Mouse (Mus musculus): Measurements from ENCODE around the gene Vmn1r188. TPM values are rescaled to one million over a fixed set of nuclear protein-coding genes. Genes with fewer than 3 reads are reported as not detected.
"Not testable (repeated sequence)": the region's sequence is repeated elsewhere in the genome, so short reads cannot be mapped to it uniquely, and the experiment has no call there.

Vmn1r188 gene
- not detected in 2 replicates for polyA plus RNA-seq (2012; rRNA removed)

DNA sequence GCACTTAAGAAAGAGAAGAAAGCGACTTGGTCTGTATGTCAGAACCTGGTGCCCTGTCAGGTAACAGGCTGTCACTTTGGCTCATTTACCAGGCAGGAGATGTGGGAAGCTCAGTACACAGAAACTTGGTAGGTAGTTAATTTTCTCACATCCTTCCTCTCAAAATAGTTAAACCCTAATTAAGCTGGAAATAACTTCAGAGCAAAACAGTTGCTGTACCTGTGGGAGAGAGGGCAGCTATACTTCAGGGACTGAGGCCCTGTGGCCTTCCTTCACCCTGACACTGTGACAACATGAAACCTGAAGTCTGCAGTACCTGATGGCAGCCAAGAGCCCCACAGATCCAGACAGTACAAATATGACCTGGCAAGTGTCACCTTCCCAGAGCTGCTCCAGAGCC is at the start of gene Vmn1r188:
Gene Vmn1r188 (plus strand): TSS at position 301 of the 400 bp plus-strand sequence.
- H3K4me1 ChIP-seq (ENCODE audit: control insufficient read depth, insufficient read depth, low read length); H3K27ac ChIP-seq (ENCODE audit: insufficient read depth, low read length); H3K4me3 ChIP-seq (ENCODE audit: insufficient read depth, low read length): not testable (repeated sequence)

DNA sequence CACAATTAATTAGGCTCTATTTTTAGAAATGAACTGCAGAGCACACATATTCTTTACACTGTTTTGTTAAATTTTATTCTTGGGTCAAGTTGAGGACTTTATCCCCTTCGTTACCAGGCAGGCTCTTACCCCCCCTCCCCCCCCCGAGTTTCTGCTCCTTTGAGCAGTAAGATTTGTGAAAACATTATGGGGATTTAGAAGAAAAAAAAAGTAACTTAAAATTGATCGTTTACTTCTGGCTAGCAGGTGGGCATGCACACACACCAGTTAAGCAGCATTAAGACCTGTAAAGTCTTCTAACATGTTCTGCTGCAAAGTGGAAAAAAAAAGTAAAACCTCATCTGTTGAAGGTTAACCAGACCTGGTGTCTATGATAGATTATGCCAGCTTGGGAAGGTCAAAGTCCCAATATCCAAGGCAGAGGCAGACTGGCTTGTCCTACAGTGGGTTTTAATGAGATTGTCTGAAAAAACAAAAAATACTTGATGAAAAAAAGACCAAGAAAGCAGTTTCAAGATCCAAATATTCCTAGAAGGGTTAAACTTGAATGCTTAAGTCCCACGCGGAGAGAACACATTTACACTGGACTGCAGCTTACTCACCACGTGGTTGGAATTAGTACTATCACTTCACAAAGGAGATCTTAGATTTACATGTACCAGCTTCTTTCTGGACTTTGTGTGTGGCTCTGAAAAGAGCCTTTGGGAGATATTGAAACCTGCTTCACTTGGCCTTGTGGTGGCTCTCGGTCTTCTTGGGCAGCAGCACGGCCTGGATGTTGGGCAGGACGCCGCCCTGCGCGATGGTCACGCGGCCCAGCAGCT is 49.6 kb upstream of the Vmn1r188 start:
- H3K4me3 ChIP-seq (ENCODE audit: insufficient read depth, low read length): no peak overlapping the region
- no peak for TF ChIP-seq CTCF (IDR thresholded peaks at IDR 0.05; ENCODE audit: extremely low read depth, insufficient read depth, low read length)
- no peak for TF ChIP-seq POLR2A (IDR thresholded peaks at IDR 0.05; ENCODE audit: extremely low read depth, insufficient read depth, low read length)
- H3K4me1 ChIP-seq (ENCODE audit: control insufficient read depth, insufficient read depth, low read length): peaks cover 1% of the 10 kb centered on the region; the same call in 1 of the 2 replicates
- H3K27ac ChIP-seq (ENCODE audit: insufficient read depth, low read length): no peak overlapping the region

DNA sequence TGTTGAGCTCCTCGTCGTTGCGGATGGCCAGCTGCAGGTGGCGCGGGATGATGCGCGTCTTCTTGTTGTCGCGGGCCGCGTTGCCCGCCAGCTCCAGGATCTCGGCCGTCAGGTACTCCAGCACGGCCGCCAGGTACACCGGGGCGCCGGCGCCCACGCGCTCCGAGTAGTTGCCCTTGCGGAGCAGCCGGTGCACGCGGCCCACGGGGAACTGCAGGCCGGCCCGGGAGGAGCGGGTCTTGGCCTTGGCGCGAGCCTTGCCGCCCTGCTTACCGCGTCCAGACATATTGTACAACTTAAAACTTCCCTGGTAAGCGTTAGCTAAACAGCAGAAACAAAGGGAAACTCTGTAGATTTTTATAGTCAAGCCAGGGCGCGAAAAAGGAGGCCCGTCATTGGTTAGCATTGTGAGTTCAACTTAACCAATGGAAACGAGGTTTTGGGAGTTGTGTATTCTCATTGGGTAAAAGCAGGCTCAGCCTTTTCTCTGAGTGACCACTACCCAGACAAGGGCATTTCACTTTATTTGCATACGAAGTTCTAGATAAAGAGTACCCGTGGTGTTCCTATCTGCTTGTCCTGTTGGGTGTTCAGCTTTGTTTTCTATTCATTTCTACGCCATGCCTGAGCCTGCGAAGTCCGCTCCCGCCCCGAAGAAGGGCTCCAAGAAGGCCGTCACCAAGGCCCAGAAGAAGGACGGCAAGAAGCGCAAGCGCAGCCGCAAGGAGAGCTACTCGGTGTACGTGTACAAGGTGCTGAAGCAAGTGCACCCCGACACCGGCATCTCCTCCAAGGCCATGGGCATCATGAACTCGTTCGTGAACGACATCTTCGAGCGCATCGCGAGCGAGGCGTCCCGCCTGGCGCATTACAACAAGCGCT is 48.7 kb upstream of the Vmn1r188 start, which contains the start of the genes Hist1h2ah and Hist1h2bk:
Gene Hist1h2ah (minus strand): TSS at position 302 of the 882 bp plus-strand sequence.
Gene Hist1h2bk (plus strand): TSS at position 604 of the 882 bp plus-strand sequence.
- peak within 1 kb of the TSS; percentile 14; the same call in 1 of the 2 replicates for H3K4me3 ChIP-seq (ENCODE audit: insufficient read depth, low read length)
- not testable (repeated sequence) for H3K4me1 ChIP-seq (ENCODE audit: control insufficient read depth, insufficient read depth, low read length); H3K27ac ChIP-seq (ENCODE audit: insufficient read depth, low read length)
- peak; percentile 78 for TF ChIP-seq POLR2A (IDR thresholded peaks at IDR 0.05; ENCODE audit: extremely low read depth, insufficient read depth, low read length)

DNA sequence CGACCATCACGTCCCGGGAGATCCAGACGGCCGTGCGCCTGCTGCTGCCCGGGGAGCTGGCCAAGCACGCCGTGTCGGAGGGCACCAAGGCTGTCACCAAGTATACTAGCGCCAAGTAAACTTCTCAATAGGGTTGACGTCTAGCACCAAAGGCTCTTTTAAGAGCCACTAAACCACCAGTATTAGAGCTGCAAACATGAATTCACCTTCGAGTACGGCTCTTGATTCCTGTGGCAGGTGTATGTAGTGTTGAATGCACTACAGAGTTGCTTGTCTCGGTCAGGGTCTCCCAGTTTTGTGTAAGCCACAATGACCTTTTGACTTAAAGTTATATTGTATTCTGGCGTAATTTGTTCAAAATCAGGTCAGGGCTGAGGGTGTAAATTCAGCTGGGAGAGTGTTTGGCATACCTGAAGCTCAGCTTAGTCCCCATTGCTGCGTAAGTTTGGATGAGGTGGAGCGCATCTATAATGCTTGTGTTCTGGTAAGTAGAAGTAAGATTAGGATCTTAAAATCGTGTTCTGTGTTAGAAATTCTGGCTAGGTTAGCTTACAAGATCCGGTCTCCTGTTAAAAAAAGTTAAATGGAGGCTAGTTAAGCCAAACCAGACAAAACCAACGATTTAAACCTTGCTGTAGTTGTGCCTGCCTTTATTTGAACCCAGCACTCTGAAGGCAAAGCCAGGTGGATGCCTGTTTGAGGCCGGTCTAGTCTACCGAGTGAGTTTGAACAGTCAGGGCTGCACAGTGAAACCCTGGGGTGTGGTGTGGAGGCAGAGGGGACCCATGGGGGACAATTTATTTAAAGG is 47.9 kb upstream of the Vmn1r188 start:
- H3K27ac ChIP-seq (ENCODE audit: insufficient read depth, low read length): no peak overlapping the region
- peak overlapping the region; percentile 14; the same call in 1 of the 2 replicates for H3K4me3 ChIP-seq (ENCODE audit: insufficient read depth, low read length)
- TF ChIP-seq POLR2A (IDR thresholded peaks at IDR 0.05; ENCODE audit: extremely low read depth, insufficient read depth, low read length) (no peak), CTCF (IDR thresholded peaks at IDR 0.05; ENCODE audit: extremely low read depth, insufficient read depth, low read length) (no peak)
- peaks cover 1% of the 10 kb centered on the region; the same call in 1 of the 2 replicates for H3K4me1 ChIP-seq (ENCODE audit: control insufficient read depth, insufficient read depth, low read length)

DNA sequence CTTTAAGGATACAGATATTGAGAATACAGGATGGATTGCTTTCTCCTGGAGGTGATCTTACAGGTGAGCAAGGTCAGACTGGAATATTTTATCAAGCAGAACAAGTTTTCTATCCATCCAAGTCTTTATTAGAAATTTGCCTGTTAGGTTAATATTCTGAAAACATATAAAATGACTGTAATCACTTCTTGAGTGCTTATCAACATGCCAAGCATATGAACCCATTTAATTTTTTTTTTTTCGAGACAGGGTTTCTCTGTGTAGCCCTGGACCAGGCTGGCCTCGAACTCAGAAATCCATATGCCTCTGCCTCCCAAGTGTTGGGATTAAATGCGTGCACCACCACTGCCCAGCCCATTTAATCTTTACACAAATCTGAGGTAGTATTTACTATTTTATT is 47.3 kb upstream of the Vmn1r188 start:
- Histone ChIP-seq H3K27ac (ENCODE audit: insufficient read depth, low read length) (no peak overlapping the region), H3K4me3 (ENCODE audit: insufficient read depth, low read length) (no peak overlapping the region), H3K4me1 (ENCODE audit: control insufficient read depth, insufficient read depth, low read length) (peaks cover 1% of the 10 kb centered on the region; the same call in 1 of the 2 replicates)
- no peak for TF ChIP-seq CTCF (IDR thresholded peaks at IDR 0.05; ENCODE audit: extremely low read depth, insufficient read depth, low read length)
- no peak for TF ChIP-seq POLR2A (IDR thresholded peaks at IDR 0.05; ENCODE audit: extremely low read depth, insufficient read depth, low read length)

DNA sequence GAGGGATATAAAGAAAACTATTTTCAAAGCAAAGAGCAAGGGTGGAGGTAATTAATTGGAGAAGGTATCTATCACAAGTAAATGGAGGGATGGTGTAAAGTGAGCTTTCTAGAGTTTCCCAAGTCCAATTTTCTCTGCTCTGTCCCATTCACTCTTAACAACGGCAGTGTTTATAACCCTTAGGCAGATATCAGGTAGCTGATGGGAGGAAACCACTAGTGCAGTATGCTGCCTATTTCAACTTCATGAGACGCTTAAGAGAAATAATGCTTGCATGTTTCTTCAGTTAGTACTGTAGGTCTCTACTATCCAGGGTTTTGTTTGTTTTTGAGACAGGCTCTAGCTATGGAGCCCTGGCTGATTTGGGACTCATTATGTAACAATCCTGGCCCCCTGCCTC is 46.8 kb upstream of the Vmn1r188 start:
- TF ChIP-seq CTCF (IDR thresholded peaks at IDR 0.05; ENCODE audit: extremely low read depth, insufficient read depth, low read length) (no peak), POLR2A (IDR thresholded peaks at IDR 0.05; ENCODE audit: extremely low read depth, insufficient read depth, low read length) (no peak)
- H3K27ac ChIP-seq (ENCODE audit: insufficient read depth, low read length): no peak overlapping the region
- H3K4me1 ChIP-seq (ENCODE audit: control insufficient read depth, insufficient read depth, low read length): peaks cover 1% of the 10 kb centered on the region; the same call in 1 of the 2 replicates
- H3K4me3 ChIP-seq (ENCODE audit: insufficient read depth, low read length): no peak overlapping the region

DNA sequence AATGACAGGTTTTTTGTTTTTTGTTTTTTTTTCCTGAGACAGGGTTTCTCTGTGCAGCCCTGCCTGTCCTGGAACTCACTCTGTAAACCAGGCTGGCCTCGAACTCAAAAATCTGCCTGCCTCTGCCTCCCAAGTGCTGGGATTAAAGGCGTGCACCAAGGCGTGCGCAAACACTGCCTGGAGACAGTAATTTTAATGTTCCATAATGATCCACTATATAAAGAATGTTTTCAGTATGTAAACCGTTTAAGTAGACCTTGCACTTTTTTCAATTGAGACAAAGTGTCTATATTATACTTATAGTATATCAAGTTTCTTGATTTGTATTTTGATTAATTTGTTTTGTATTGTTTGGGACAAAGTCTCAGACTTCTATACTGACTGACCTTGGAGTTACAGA is 44.9 kb upstream of the Vmn1r188 start:
- TF ChIP-seq POLR2A (IDR thresholded peaks at IDR 0.05; ENCODE audit: extremely low read depth, insufficient read depth, low read length): no peak
- no peak for TF ChIP-seq CTCF (IDR thresholded peaks at IDR 0.05; ENCODE audit: extremely low read depth, insufficient read depth, low read length)
- H3K4me3 ChIP-seq (ENCODE audit: insufficient read depth, low read length): no peak overlapping the region
- H3K4me1 ChIP-seq (ENCODE audit: control insufficient read depth, insufficient read depth, low read length): peaks cover 1% of the 10 kb centered on the region; the same call in 1 of the 2 replicates
- H3K27ac ChIP-seq (ENCODE audit: insufficient read depth, low read length): no peak overlapping the region

DNA sequence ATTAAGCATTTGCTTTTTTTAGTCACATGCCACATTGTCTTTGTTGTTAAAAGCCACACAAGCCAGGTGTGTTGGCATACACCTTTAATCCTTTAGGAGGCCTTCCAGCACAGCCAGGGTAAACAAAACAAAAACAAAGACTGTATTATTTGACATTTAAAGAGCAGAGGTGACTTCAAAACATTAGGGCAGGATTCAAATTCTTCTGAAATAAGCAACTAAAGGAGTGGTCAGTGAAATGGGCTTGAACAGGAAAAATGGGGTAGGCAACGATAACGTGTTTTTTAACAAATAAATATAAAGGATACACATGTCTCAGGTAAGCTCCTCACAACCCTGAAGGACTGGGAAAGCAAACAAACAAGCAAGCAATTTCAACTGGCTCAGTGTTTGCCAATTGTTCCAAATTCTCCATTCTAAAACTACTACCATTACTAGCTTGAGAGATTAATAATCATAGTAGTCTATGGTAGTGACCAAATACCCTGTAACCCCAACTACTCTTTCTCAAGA is 44.2 kb upstream of the Vmn1r188 start:
- Histone ChIP-seq H3K27ac (ENCODE audit: insufficient read depth, low read length) (no peak overlapping the region), H3K4me3 (ENCODE audit: insufficient read depth, low read length) (no peak overlapping the region), H3K4me1 (ENCODE audit: control insufficient read depth, insufficient read depth, low read length) (no peaks in the 10 kb centered on the region)
- TF ChIP-seq POLR2A (IDR thresholded peaks at IDR 0.05; ENCODE audit: extremely low read depth, insufficient read depth, low read length): no peak
- no peak for TF ChIP-seq CTCF (IDR thresholded peaks at IDR 0.05; ENCODE audit: extremely low read depth, insufficient read depth, low read length)

Measured in cortical plate, adult 2 months (tissue).